Mouse (Mus musculus): Measurements from ENCODE around the gene Ccdc114.
"Not testable (repeated sequence)": the region's sequence is repeated elsewhere in the genome, so short reads cannot be mapped to it uniquely, and the experiment has no call there.

Gene Ccdc114

DNA sequence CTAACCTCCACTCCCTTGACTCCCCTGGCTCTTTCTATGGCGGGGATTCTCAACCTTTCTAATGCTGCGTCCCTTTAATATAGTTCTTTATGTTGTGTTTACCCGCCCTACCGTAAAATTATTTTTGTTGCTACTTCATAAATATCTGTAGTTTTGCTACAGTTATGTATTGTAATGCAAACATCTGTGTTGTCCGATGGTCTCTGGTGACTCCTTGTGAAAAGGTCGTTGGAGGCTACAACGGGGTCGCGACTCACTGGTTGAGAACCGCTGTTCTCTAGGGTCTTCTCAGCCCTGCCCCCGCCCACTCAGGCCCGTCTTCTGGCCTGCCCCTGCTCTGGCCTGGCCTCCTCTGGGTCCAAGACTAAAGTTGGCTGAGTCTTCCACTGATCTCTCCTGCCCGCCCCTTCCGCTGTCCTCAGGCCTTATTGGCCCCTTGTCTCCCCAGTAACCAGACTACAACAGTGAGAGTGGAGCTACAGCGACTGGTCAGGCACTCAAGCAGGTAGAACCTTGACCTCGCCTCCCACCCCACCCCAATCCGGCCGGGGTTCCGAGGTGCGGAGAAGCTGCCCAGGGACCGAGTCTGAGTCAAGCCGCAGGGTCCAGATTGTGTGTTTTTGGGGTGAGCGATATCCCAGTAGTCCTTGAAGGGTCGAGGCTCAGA, at the start of gene Ccdc114:
Ccdc114 (plus strand) TSS at position 311 of the 667 bp plus-strand sequence.
- peak; percentile 68 for DNase-seq (ENCODE audit: low read depth)

DNA sequence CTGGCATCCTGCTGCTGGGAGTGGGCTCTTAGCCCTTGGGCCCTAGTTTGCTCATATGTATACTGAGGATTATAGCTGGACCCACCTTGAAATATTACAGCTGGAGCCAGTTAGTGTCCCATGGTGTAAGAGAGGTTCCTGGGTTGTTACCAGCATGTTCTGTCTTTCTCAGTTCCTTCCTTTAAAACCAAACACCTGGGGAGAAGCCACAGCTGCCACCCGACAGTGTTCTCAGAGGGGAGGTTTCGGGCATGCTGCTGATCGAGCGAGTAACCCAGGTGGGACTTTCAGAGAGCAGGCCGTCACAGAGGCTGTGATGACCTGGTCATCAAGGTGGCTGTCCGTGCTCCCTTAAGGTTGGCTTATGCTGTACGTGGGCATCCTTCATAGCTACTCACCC, 47.0 kb upstream of the Ccdc114 start:
- DNase-seq (ENCODE audit: low read depth), result no peak

DNA sequence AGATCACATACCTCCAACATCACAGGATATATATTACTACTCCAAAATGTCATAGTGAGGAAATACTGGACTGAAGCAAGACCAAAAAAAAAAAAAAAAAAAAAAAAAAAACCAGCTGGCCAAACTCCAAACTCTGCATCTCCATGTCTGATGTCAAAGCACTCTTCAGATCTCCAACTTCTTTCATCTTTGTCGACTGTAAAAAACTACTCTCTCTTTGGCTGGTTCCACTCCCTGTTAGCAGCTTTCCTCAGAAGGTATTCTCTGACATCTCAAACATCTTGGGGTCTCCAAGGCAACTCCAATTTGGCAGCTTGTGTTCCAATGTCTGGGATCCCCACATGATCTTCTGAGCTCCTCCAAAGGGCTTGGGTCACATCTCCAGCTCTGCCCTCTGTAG, 45.6 kb upstream of the Ccdc114 start, which contains the start of gene Grin2d:
Grin2d (minus strand) TSS at position 101 of the 400 bp plus-strand sequence.
- DNase-seq (ENCODE audit: low read depth), result not testable (repeated sequence)

DNA sequence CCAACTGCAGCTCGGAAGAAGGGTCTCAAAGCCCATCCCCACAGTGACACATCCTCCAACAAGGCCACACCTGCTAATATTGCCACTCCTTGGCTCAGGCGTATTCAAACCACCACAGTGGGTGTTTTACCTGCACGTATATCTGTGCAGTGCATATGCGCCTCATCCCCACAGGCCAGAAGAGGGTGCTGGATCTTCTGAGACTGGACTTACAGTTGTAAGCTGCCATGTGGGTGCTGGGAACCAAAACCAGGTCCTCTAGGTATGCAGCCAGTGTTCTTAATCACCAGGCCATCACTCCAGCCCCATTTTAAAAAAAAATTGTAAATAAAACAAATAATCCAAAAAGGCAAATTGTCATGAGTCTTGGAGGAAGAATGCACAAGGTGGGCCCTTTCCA, 43.3 kb upstream of the Ccdc114 start:
- DNase-seq (ENCODE audit: low read depth), result no peak

DNA sequence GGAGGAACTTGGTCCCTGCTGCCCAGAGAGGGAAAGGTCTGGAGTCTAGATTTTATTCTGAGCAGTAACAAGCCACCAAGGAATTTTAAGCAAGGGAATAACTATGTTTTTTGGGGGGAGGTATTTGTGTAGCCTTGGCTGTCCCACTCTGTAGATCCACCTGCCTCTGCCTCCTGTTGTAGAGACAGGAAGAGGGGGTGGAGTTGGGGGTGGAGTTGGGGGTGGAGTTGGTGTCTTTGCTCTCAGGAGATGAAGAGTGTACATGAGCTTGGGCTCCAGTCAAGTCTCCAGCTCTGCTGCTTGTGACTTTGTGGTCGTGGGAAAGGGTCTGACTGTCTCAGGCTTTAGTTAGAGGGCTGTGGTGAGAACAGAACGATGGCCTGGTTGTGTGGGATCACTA, 42.9 kb upstream of the Ccdc114 start:
- DNase-seq (ENCODE audit: low read depth), result no peak

DNA sequence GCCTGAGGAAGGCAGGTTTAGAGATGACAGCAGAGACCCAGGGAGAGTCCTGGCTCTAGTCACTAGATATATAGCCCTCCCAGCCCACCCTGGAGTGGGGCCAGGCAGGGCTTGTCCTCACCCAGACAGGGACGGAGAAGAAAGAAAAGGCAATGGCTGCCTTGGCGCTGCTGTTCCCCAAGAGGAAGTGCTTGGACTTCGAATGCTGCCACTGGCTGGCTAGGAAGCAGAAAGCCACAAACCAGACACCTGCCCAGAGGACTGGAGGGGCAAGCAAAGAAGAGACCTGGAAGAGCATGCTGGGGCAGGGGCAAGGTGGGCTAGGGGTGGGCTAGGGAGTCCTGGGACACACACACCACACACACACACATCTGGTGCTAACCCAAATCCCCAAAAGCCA, 36.6 kb upstream of the Ccdc114 start:
- no peak for DNase-seq (ENCODE audit: low read depth)

DNA sequence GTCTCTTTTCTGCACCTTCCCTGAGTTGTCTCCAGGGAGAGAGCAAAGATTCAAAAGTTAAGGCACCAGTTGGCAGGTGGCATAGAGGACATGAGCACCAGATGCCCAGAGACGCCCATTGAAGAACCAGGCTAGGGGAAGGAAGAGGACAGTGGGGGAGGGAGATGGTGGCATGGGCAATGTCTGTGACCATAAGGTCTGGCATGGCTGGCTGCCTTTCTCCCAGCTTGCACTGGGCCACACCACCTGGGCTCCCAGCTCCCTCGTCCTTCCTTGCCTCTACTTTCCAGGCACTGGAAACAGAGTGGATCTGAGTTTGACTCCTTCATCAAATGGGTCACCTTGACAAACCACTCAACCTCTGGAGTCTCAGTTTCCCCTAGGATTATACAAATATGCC, 31.2 kb upstream of the Ccdc114 start:
- DNase-seq (ENCODE audit: low read depth), result no peak

DNA sequence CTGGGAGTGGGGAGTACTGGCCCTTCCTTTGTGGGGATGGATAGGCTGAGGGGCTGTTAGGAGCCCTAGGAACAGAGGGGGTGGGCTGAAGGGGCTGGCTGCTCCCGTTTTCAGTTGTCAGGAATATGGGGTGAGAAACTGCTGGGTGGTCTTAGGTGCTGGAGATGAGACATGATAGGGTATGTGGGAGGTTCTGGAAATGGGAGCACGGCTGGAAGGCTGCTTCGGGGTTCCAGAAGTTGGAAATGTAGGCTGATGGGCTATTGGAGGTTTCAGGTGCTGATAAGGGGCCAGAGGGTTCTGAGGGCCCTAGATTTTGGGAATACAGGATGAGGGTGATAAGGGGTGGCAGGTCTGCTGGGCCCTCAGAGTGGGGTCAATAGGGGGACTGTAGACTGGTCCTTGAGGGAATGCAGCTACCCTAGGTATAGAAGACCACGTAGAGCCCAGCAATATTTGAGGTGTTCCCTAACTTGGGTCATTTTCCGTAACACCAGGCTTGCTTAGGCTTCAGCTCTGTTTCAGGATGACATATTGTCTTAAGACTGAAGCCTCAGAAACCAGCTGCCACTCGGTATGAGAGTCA, 27.8 kb upstream of the Ccdc114 start:
- DNase-seq (ENCODE audit: low read depth), result peak; percentile 17

DNA sequence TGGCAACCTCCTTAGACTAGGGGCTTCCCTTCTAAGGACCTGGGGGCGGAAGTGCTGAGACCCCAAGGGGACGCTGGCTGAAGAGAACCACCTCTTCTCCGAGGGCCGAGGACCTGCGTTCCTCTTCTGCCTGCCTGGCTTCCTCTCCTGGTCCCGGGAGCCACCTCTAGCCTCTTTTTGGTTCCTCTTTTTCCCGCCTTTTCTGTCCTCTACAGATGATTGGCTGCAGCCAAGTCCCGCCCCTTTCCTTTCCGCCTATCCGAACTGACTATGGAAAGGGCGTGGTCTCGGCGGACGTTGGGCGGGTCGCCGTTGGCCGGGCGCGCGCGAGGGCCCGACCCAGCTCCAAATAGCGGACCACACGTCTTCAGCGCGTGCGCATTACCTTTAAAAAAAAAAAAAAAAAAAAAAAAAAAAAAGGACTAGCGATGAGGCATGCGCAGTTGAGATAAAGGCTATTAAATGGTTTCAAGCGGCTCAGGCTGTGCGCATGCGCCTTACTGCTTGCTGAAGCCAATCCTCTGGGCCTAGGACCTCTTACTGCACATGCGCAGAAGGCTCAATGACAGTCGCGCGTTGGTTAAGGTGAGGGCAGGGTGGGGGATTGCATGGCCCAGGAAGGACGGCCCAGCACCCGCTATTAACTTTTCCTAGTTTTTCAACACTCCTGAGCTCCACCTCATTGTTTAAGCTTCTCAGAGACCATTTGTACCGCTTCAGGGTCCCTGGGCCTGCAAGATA, 27.2 kb upstream of the Ccdc114 start, which contains the start of the genes Syngr4 and Tmem143:
Syngr4 (minus strand) TSS at position 198 of the 741 bp plus-strand sequence.
Tmem143 (plus strand) TSS at position 425 of the 741 bp plus-strand sequence.
- DNase-seq (ENCODE audit: low read depth), result peak; percentile 100

DNA sequence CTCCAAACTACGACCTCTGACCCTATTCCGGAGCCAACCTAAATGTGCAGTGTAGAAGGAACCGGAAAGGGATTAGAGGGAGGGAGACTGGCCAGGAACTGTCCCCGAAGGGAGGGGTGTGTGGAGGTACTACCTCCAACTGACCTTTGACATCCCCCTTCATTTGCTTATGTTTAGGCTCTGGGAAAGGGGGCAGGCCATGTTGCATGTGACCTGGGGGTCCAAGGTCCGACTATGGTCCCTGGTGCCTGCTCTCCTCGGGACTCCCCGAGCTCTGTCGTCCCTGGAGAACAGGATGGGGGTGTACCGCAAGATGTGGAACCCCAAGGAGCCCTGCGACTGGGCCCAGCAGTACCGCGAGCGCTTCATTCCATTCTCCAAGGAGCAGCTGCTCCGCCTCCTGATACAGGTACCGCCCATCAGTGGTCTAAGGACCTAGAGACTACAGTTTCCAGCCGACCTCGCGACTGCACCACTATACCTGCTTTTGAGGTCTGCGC, 26.6 kb upstream of the Ccdc114 start:
- DNase-seq (ENCODE audit: low read depth), result peak; percentile 71

DNA sequence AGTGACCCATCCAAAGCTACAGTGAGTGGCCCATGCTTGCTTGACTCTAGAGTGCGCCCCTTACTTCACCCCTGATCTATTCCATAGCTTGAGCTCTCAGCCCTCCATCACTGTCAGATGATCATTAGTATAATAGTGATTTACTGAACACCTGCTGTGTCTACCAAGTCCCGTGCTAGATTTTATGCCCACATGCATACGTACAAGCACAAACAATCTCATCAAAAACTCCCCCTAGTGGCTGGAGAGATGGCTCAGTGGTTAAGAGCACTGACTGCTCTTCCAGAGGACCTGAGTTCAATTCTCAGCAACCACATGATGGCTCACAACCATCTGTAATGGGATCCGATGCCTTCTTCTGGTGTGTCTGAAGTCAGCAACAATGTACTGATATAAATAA, 25.7 kb upstream of the Ccdc114 start:
- DNase-seq (ENCODE audit: low read depth), result peak; percentile 87

DNA sequence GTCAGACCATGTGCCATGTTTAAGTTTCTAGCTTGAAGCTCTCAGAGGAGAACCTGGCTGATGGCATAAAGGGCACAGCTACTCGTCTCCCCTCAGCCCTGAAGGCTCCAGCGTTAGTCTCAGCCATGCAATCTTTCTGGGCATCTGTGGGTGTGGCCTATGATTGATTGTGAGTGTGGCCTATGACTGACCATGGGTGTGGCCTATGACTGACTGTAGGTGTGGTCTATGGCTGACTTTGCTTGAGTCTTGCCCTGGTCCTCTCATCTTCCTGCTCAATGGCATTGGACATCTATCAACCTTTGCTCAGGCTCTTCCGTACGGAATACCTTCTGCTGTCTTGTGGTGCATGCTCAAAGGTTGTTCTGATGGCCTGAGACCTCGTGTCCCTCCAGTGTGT, 22.3 kb upstream of the Ccdc114 start:
- DNase-seq (ENCODE audit: low read depth), result peak; percentile 61

DNA sequence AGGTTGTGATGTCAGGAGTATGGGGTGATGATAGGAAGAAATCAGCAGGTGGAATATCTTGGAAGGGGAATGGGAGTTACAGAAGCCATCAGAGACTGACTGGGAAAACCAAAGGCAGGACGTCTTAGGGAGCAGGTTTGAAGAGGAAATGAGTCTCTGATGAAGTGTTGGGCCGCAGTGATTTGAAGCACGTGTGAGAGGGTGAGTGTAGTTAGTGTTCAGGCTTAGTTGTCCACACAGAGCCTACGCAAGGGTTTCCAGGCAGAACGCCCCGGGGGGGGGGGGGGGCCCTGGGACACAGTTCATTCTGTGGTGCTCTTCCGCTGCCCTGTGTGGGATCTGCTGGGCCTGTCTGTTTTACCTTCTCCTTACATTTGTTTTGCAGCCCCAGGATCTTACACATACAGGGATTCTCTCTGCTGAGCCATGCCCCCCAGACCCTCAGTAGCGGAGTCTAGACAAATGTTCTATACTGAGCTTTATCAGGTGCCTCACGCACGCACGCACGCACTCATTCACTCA, 21.3 kb upstream of the Ccdc114 start:
- peak; percentile 34 for DNase-seq (ENCODE audit: low read depth)

DNA sequence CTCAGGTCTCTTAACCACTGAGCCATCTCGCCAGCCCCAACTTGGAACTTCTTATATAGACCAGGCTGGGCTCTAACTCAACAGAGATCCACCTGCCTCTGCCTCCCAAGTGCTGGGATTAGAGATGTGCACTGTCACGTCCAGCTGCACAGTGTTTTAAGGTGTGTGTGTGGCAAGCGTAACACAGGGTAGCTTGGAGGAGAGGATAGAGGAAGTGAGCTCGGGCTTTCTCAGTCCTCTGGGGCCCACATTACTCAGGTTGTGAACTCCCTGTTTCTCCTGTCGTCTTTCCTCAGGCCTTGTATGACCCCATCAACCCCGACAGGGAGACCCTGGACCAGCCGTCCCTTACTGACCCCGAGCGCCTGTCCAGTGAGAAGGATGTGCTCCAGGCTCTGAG, 17.2 kb upstream of the Ccdc114 start:
- no peak for DNase-seq (ENCODE audit: low read depth)

DNA sequence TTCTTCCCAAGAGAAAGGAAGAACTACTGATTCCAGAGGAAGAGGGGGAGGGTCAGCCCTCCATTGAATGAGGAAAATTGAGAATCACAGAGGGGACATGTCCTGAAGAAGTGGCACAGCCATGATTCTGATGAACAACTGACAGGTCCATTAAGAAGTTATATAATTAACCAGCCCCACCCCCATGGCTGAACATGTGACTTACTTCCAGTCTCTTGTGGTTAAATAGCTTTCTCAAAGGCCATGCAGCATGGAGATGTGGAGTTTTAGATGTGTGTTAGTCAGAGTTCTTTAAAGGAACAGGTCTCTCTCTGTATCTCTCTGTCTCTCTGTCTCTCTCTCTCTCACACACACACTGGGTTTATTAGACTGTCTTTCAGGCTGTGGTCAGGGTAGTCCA, 15.5 kb upstream of the Ccdc114 start:
- no peak for DNase-seq (ENCODE audit: low read depth)

DNA sequence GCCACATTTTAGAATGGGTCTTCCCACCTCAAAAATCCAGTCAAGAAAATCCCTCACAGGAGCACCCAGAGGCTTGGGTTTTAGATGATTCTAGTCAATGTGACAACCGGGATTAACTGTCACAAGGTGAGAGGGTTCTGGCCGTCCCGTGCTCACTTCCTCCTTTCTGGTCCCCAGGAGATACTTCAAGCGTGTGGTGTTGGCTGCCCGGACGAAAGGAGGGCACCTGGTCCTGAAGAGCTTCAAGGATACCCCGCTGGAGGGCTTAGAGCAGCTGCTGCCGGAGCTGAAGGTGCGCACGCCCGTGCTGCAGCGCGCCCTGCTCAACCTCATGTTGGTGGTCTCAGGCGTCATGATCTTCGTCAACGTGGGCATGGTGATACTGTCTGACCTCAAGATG, 14.7 kb upstream of the Ccdc114 start:
- DNase-seq (ENCODE audit: low read depth), result no peak

DNA sequence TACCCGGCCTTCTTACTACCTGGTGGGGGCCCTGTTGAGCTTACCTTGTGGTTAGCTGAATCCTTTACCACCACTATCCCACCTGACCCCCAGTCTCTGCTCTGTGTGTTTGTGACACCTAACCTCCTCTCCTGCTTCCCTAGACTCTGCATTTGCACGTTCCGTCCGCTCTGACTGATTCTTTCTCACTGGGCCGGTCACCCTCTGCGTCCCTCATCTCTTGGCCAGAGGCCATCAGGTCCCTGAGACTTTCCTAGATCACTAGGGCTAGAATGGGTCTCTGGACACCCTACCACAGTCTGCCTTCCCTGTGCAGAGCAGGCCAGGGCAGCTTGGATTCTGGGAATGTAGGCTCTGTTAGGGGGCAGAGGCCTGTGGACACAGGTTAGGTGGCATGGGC, 9.8 kb upstream of the Ccdc114 start:
- DNase-seq (ENCODE audit: low read depth), result no peak

DNA sequence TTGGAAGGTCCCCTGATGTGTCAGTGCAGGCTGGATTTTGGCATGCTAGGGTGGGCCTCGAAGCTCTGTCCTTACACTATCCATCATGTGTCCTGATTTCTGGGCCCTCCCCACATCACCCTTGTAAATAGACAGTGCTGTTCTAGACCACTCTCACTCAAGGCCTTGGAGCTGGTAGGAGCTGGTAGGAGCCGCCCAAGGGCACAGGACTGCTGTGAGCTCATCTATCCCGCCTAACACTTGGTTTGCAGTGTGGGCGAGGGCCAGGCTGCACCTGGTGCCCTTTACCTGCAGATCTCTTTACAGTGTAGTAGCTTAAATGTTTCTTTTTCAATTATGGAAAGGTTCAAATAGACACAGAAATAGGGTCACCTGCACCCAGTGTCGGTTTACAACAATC, 8.9 kb upstream of the Ccdc114 start:
- no peak for DNase-seq (ENCODE audit: low read depth)

DNA sequence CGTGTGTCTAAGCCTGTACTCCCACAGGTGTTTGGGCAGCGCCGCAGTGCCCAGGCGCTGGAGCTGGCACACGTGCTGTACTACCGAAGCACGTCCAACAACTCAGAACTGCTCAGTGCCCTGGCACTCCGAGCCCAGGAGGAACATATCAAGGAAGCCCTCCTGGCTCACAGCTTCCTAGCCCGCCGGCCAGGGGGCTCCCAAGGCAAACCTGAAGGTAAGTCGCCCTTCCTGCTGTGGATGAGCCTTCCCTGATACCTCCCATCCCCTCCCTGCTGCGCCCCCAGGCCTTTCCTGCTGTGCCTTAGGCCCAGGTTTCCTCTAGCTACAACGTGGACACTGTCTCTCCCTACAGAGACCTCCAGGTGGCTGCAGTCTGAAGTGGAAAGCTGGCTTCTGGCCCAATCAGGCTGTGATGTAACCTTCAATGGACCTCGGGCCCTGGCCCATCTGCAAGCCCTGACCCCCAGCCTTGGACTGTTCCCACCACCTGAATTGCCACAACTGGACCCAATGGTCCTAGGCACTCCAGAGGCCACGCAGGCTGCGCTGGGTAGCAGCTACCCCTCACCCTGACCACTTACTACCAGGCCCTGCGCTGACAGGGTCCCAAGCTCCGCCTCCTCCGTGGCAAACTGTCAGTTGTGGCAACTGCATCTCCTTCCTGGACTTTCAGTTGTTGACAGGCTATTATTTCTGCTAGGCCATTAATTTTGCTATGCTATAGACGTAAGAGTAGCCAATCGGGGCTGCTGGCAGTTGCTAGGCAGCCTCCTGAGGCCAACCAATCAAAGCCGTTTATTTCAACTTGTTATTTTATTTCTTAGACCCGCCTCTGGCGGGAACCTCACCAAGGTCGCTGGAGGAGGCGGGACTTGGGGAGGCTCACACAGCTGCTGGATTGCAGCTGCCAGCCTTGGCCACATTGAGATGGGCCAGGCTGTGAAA, 7.5 kb upstream of the Ccdc114 start:
- peak; percentile 94 for DNase-seq (ENCODE audit: low read depth)

DNA sequence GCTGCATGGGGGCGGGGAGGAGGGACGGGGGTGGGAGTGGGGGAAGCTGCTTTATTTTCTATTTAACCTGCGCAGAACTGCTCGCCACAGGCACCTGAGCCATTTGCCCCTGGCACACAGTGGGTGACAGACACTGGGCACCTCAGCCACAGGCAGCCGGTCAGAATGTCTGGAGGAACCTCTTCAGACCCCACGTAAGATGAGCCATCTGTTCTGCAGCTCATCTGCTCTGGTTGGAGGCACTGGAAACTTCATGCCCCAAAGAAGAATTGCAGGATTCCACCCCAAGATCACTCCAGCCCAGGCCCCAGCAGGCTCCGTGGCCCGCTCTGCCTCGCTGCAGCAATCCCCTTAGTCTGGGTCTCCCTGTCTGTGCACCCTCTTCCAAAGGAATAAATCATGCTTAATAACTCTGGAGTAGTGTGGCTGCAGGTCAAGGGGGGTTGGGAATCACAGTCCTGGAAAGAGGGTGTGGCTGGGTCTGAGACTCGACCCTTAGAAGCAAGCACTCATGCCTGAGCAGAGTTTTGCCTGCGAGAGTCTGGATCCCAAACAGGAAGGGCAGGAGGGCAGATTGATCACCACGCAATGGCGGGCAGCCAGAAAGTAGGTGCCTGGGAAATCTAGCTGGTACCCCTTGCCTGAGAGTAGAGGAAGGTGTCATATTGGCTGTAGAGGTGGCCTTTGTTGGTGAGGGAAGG, 6.7 kb upstream of the Ccdc114 start:
- peak; percentile 42 for DNase-seq (ENCODE audit: low read depth)

DNA sequence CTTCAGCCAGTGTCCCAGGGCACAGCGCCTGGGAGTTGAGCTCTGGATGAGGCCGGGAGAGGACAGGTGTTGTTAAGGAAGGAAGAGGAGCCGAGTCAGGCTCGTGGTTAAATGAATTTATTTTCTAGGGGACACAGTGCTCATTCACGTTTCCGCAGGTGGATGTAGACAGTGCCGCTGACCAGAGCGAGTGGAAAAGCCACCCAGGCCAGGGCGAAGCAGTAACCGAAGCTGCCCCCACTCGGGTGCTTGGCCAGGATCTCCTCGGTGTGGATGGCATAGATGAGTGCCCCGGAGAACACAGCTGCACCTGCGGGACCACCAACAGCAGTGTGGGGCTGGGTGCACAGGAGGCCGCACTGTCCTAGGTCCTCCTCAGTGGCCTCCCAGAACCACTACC, 5.9 kb upstream of the Ccdc114 start:
- DNase-seq (ENCODE audit: low read depth), result no peak
